Mouse (Mus musculus) retina, postnatal 1 day (tissue): ENCODE measurements around the gene Arhgef26.

ENCODE experiments used
- DNase-seq: peaks from one replicate; pipeline ENCODE4 v3.0.0-alpha.2; 2012

The Arhgef26 gene

DNA sequence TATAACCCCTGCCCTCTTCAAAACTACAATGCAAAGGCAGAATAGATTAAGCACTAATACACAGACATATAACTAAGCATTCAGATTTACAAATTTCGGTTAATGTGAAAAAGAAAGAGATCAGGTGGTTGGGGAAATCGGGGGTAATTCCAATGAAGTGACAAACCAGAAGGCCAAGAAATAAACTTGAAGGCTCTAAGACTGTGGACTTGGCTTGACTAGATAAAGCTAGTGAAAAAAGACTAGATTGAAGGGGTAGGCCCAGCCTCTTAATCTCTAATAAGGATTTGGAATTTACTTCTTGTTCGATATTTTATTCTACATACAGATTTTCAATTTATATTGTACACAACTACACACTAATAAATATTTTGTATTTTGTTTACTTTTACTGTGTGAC lies at the start of gene Arhgef26:
Arhgef26 (plus strand) TSS at position 301 of the 400 bp plus-strand sequence.
- DNase-seq: no peak

DNA sequence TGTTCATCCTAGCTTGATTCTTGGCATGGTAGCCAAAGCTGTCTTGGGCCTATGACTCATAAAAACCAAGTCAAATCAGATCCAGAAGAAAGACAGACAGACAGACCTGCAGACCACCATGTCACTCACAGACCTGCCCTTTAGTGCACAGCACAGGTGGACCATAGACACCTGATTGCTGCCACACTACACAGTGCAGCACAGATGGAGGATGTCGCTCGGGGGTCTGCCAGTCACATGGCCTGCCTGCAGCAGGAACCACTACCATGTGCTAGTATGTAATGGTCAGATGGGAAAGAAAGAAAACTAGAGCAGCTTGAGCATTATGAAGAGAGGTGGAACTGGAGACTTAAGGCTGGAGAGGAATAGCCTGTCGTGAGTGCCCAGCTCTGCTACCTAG lies 27.7 kb upstream of the Arhgef26 start:
- no peak for DNase-seq

DNA sequence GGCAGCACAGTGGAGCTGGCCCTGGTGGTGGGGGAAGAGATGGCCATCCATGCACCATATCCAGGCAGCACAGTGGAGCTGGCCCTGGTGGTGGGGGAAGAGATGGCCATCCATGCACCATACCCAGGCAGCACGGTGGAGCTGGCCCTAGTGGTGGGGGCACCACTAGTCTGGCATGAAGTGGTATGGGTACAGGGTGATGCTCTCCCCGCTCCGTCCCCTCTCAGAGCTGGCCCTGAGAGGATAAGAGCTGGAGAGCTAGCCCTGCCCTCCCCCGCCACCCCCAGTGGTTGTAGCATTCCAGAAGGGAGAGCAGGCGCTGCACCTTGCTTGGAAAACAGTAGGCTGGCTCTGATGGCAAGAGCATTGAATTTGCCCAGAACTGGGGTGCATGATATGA lies 26.9 kb upstream of the Arhgef26 start:
- no peak for DNase-seq

DNA sequence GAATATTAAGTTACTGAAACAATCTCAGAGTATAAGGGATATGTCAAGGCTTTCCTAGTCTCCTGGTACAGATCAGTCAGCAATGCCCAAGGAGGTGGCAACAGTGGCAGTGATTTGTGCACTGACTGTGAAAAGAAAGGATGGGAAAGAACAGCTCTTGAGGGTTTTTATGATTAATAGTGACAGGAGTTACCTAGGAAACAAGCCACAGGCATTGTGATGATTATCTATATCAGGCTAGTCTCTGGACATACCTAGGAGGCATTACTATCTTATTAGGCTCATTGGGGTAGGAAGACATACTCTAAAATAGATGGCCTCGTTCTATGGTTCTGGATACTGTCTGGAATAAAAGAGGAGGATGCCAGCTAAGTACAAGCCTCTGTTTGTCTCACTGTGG lies 13.4 kb upstream of the Arhgef26 start:
- peak; percentile 62 for DNase-seq

DNA sequence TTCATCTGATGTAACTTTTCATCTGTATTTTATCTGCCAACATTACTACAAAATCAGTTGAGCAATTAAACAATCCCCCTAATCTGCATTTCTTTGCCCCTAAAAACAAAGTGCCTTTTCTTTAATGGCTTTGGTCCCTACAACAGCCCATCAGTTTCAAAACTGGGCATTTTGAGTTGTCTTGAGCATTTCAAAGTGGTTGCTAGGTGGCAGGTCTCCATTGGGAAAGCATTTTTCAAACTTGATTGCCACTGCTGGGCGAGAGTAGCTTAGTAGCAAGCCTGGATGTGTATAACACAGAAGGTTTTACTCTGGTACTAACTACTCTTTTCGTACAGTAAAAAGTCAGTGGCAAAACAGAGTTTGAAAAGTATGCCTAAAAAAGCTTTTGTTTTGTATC lies 10.2 kb upstream of the Arhgef26 start:
- DNase-seq: no peak

DNA sequence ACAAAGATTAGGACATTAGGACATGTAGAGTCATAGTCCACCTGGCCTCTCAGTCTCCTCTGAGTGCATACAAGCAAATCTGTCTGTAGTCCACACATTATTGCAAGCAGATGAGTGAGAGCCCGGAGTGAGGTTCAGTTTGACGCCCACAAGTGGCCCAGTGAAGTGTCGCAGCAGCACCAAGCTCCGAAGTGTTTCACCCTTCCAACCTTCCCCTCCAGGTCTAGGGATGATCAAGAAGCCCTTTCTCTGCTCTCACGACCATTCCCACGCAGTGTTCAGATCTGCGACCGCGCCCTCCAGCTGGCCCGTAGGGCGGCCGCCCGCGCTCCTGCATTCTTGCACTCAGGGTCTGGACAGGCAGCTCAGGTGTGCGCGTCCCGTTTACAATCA lies 313 bp downstream of the Arhgef26 start:
- DNase-seq: no peak

DNA sequence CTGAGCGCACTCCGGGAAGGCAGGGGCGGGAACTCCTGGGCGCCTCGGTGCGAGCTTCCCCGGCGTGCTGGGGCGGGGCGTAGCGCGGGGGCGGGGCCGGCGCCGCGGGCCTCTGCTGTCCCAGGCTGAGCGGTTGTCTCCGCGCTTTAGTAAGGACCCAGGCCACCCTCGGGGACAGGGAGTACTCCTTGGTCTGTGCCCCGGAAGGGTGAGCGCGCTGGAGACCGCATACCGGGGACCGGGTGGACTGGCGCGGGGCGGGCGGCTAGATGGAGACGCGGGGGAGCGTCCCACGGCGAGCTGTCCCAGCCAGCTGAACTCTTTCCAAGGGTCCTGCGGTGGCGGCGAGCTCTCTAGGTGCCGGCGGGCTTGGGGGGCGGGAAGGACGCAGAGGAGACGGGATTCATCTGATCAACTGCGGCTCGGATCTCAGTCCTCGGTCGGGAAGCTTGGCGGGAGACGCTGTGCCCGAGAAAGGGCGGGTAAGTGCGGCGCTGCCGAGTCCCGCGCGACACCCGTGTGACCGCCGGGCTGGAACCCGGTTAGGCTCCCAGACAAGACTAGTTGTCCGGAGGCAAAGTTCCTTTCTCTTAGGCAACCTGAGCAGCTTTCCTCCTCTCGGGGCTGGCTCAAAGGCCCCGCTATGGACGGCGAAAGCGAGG lies 841 bp downstream of the Arhgef26 start:
- peak; percentile 83 for DNase-seq

DNA sequence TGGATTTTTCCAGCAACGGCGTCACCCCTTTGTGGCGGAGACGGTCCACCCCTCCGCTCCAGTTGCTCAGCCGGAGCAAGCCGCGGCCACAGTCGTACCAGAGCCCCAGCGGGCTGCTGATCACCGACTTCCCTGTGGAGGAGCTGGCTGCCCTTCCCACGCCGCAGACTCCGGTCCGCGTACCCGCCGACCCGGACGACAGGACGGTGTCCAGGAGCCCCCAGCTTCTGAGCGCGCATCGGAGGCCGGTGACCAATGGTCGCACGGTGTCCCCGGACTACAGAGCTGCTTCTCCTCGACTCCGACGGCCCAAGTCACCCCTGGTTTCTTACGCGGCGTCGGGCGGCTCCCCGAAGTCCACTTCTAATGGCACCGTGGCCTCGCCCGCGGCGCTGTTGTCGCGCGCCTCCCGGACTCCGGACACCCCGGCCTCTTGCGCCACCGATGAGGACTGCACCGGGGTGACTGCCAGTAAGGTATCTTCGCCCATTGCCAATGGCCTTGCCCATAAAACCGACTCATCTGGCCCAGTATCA lies 1.4 kb downstream of the Arhgef26 start:
- peak; percentile 68 for DNase-seq

DNA sequence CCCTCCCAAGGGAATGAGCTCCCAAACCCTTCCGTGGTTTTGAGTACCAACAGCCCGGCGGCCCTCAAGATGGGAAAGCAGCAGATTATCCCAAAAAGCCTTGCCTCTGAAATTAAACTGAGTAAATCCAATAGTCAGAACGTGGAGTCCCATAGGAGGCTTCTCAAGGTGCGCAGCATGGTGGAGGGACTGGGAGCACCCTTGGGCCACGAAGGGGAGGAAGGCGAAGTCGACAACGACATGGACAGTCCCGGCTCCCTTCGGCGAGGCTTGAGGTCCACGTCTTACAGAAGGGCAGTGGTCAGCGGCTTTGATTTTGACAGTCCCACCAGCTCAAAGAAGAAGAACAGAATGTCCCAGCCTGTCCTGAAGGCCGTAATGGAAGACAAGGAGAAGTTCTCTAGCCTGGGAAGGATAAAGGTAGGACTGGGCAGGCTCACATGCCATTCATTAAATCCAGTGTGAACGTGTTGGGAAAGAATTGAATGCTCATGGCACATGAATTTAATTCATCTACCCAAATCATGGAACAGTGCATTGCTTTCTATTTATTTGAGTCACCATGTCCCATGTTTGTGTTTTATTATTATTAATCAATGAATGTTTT lies 2.1 kb downstream of the Arhgef26 start:
- DNase-seq: no peak

DNA sequence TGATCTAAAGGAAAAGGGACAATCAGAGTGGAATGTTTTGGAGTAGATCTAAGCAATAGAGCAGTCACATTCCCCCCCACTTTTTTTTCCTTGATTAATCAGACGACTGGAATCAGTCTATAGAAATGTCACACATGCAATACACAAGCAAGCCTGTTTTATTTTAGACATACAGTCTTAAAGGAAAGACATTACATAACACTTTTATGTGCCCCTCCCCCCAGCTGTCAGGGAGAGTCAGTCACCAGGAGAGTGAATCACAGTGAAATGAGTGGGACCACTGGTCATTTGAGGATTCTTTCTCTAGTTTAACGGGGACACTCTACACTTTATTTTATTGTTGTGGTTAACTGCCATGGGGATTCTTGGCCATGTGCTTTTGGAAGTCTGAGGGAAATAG lies 2.7 kb downstream of the Arhgef26 start:
- peak; percentile 35 for DNase-seq

DNA sequence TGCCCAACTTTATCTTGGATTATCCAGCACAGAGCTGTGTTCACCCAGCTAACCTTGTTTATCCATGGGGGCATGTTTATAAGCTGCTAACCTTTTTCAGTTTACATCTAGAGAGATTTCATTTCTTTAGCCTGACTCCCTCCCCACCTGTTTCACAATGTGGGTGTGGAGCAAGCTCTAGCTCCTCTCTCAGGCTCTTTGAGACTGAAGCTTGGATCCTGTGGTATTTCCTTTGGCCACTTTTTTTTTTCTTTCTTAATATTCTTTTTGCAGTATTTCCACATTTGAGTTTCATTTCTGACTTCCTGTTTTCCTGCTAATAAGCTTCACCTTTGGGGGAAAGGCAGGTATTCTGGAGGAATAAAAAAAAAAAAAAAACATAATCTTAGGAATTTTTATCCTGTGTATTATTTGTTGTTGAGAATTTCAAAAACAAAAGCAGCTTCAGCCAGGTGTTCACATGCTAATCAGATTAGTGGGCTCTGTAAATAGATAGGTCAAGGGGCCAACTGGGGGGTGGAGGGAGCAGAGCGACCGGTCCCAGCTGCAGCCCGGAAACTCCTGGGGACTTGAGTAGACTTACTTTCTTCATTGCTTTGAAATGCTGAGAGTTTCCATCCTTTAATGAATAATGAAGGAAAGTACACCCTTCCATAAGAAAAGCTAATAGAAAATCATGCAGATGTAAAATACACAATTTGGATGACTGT lies 3.5 kb downstream of the Arhgef26 start:
- peak; percentile 24 for DNase-seq

DNA sequence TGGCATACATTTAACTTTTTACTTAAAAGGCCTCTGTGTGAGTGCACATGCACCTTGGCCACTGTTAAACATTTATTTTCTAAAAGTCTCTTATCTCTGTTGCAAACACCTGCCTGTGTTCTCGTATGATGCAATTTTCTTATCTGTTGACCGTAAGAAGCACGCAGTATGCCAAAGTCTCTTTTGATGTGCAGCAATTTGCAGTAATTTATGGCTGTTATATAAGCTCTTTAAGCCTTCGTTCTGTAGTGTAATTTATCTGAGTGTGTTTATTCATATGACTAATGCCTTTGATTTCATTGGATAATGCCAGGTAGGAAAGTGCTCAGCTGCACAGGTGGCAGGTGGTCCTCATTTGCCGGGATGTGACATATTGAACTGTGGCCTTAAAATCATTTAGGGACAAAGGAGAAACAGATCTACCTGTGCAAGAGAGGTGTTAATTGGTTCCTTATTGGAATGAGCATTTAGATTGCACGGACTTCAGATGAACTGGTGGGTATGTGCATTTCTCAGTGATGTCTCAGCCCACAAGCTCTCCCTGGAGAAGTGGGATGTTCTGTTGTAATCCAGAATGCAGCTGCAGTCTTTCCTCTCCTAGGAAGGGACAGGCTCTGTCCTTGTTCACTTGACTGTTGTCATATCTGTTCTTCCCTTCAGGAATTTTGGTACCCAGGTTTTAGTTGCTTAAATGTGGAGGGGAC lies 10.5 kb downstream of the Arhgef26 start:
- DNase-seq: no peak

DNA sequence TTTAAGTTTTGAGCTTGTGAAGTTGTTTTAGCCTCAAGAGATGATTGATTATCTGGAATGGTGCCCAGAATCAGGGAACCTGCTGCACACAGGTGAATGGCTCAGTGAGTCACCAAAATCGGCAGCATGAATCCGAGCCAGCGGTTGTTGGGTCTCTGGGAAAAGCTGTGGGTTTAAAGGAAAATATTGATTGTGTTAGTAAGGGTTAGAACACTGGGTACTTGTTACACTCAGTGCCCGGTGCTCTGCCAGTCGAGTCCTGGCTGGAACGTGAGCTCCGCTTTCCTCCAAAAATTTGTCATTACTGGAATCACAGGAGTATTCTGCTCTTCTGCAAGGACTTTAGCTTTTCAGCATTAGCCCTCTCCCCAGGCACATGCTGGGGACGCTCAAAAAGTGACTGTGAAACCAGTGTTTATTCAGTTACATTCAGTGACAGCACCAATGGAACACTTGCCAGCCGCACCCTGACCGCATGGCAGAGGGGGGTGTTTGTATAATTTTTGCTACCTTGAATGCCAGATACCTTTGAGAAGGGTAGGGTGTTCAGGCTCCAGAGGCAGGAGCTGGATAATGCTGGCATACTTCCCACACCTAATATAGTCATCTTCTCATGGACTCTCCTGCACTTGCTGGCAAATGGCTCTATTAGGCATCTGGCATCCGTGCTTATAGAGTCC lies 11.2 kb downstream of the Arhgef26 start:
- DNase-seq: no peak

DNA sequence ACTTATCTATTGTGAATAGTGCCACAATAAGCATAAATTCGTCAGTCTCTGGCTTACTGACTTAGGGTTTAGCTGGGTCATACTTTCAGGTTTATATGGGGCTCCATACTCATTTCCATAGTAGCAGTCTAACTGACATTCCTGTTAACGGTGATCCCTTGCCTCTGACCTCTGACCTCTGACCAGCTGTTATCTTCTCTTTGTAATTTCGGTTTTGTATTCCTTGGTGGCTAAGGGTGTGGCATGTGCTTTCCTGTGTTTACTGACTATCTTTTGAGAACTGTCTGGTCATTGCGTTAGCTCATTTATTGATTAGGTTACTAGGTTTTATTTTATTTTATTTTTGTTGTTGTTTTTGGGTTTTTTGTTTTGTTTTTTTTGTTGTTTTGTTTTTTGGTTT lies 13.9 kb downstream of the Arhgef26 start:
- no peak for DNase-seq

DNA sequence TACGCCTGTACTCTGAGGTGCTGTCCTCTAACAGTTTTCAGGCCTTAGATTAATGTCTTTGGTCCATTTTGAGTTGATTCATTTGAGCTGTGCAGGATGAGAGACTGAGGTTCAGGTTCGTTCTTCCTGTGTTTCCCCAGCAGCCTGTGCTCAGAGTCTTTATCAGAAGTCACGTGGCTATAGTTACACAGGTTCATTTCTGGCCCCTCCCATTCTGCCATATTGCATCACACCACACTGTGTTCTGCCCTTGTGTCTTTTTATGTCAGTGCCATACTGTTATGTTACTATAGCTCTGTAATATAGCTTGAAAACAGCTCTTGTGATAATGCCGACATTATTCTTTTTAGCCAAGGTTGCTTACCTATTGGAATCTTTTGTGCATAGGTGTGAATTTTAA lies 14.7 kb downstream of the Arhgef26 start:
- no peak for DNase-seq

DNA sequence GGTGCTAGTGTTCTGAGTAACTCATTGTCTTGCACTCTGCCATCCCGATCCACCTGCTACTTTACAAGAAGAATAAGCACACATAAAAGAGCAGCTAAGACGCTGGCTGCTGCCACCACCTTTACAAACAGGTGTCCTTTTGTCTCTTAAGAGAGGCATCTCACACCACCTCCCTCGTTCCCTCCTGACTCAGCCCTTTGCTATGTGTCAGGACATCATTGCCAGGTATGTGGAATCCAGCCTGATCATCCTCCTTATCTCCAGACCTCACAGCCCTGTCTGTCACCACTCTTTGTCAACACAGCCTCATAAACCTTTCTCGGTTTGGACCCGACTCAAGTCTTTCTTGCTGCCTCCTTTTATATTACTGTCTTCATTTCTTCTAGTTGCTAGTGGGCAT lies 29.7 kb downstream of the Arhgef26 start:
- DNase-seq: no peak

DNA sequence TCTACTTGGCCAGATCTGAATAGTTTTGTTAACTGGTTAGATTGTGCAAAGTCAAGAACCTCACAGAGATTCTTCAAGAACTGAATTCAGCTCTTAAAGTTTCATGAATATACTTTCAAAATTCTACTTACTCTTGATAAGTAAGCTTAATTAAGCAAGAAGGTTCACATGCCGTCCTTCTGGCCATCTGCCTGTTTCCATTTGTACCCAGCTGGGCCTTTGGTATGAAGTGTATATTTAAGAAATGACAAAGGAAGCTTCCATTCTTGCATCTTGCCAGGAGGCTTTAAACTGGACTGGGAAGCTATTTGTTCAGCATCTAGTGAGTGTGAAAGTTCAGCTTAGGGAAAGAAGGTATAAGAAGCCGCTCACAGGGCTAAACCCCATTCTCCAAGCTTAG lies 34.7 kb downstream of the Arhgef26 start:
- no peak for DNase-seq

DNA sequence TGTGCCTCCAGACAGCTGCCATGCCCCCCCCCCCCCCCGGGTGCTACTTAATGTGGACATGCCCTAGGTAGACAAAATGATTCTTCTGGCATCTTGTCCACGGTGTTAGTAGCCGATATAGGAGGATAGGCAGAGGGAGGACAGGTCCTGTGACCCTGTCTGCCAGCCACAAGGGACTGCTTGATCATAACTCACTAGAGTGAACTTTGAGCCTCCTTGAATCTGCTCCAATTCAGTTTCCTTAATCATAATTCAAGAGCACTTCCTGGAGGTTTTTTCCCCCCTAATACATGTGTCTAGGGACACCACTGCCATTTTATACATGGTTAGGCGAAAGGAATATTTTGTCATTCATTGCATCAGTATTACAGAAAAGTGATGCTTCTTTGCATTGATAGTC lies 36.2 kb downstream of the Arhgef26 start:
- no peak for DNase-seq

DNA sequence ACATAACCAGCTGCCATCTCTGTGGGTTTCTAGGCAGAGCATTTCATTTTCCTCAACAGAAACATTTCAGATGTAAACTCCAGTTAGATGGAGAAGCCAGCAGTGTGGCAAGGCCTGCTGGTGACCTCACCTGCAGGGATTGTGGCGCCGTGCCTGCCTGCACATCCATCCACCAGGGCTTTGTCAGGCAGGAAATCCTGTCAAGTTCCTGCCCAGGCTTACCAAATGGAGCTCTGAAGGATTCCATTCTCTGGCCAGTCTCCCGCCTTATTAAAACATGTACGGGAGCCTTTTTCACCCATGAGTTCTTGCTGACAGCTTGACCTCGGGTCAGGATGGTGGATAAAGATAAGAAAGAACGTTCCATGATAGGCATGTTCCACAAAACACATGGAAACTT lies 36.7 kb downstream of the Arhgef26 start:
- no peak for DNase-seq

DNA sequence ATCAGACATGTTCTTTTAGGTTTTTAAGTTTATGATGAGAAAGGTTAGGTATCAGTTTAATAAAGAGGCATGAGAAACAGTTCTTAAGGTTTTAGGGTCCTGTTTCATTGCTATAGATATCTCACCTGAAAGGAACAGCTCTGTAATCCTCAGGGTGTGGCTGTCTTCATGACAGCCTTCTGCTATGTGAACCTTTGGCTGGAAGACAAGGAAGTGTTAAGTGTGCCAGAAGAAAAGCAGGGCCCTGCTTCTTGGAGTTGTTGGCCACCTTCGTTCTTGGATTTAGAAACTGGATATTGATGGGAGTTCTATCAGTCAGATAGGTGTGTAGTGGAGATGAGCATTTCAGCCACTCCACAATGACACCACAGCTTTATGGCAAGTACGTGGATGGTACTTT lies 38.6 kb downstream of the Arhgef26 start:
- no peak for DNase-seq

DNA sequence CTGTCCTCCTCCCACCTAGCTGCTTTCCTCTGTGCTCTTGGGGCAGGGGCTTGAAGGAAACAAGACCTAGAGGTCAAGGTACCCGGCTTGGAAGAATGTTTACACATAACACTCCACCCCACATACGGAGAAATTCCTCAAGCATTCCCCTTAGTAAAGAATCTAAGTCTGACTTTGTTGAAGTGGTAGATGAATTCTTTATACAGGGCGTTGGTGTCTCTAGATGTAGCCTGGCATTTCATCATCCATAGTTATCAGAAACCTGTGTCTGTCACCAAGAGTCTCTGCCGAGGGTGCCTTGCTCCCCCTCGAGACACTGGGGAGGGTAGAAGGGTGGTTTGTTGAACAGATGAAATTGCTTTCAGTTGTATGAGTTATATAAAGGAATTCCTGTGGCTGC lies 41.8 kb downstream of the Arhgef26 start:
- no peak for DNase-seq

DNA sequence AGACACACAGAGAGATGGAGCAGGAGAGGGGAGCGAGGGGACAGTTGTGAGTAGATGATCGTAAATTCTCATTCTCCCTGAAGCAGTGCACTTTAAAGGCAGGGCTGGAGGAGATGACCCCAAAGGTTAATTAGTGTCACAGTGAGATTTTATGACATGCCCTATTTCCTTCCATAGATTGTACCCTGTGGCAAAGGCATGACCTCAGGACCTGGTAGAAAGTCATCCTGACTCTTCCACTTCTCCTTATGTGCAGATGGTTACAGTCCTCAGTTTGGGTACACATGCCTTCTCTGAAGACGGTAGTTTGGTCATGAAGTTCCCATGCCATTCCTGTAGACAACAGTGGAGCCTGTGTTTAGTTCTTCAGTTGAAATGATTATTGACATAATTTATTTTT lies 42.3 kb downstream of the Arhgef26 start:
- no peak for DNase-seq

DNA sequence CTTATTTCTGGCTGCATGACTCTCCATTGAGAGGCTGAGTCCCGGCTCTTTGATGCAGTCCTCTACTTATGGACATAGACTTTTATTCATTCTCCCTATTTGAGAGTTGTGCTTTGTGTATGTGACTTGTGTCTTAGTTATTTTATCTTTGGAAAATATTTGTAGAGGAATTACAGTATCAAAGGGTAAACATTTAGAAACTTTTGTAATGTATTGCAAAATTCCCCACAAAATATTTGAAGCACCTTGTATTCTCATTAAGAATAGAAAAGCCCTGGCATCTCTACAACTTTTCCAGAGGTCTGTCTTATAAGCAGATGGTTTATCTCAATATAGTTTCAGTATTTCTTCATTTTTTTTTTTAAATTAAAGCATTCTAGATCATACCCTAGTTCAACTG lies 44.7 kb downstream of the Arhgef26 start:
- DNase-seq: no peak
